Mouse (Mus musculus): Measurements from ENCODE around the gene Cpne4.

DNA sequence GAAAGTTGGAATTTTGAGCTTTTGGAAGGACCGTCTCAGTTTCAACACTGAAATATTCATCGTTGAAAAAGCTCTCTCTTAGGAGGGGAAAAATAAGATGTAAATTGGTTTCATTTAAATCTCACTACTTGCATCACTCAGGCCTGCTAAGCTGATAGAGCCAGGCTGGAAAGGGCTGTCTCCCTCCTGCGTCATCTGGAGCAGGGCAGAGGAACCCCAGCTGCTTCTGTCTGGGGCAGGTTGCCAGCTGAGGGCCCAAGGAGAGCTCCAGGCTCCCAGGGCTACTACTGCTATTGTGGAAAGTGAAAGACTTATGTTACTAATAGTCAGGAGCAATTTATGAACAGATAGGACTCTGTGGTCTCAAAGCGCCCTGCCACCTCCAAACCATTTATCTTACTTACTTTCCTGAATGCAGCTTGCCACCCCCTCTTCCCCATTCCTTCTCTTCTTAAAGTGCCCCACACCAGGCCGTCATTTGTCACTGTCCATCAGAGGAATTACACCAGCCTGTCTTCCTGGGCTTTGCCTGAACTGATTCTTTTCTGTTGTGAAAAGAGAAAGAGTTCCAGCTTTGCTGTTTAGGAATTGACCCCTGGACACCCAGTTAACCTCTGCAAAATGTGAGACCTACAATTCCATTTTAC, 99.4 kb downstream of the Cpne4 start:
- TF ChIP-seq POLR2A (IDR thresholded peaks at IDR 0.05; ENCODE audit: control insufficient read depth, low read depth, low read length) (no peak), CTCF (IDR thresholded peaks at IDR 0.05; ENCODE audit: control insufficient read depth, insufficient read depth, insufficient replicate concordance, low read depth, low read length) (no peak)

Data from testis, adult 2 months (tissue).